Mouse (Mus musculus) hindbrain, embryonic 11.5 days (tissue): Measurements from ENCODE around the gene Gm44511. TPM values are rescaled to one million over a fixed set of nuclear protein-coding genes. Genes with fewer than 3 reads are reported as not detected.
"Not testable (repeated sequence)": the region's sequence is repeated elsewhere in the genome, so short reads cannot be mapped to it uniquely, and the experiment has no call there.

Experiments used
- ATAC-seq: fragments of 200-750 bp; cut with Nextera tagmentation; 2 replicates; pipeline ENCODE4 v1.8.0; 2017; ENCODE audit warnings: mild to moderate bottlenecking, moderate TSS enrichment, moderate library complexity; ENCODE audit not compliant: low FRiP score
- DNase-seq: peaks from one replicate; pipeline ENCODE4 v3.0.0-alpha.2; 2015; ENCODE audit warnings: low spot score
- H3K27ac ChIP-seq: fragments of 300-500 bp; sonication (generic); 2 replicates; pipeline ENCODE4 v1.5.1; 2014; ENCODE audit warnings: mild to moderate bottlenecking, low read depth, low read length
- H3K27me3 ChIP-seq: fragments of 300-500 bp; sonication (generic); 2 replicates; pipeline ENCODE4 v1.6.1; 2014; ENCODE audit warnings: mild to moderate bottlenecking, low read length, moderate library complexity, mixed read lengths; ENCODE audit not compliant: control insufficient read depth, insufficient read depth
- H3K36me3 ChIP-seq: fragments of 300-500 bp; sonication (generic); 2 replicates; pipeline ENCODE4 v1.6.1; 2014; ENCODE audit warnings: mild to moderate bottlenecking, low read length, moderate library complexity, mixed read lengths; ENCODE audit not compliant: control insufficient read depth, insufficient read depth
- H3K4me1 ChIP-seq: fragments of 300-500 bp; sonication (generic); replicated peaks from 2 replicates; pipeline ENCODE4 v1.6.1; 2014; ENCODE audit warnings: low read length, mixed read lengths; ENCODE audit not compliant: control insufficient read depth, insufficient read depth
- H3K4me2 ChIP-seq: fragments of 300-500 bp; sonication (generic); replicated peaks from 2 replicates; pipeline ENCODE4 v1.6.1; 2014; ENCODE audit warnings: mild to moderate bottlenecking, low read depth, low read length
- H3K4me3 ChIP-seq: fragments of 300-500 bp; sonication (generic); 2 replicates; pipeline ENCODE4 v1.5.1; 2014; ENCODE audit warnings: low read depth, low read length
- H3K9ac ChIP-seq: fragments of 300-500 bp; sonication (generic); 2 replicates; pipeline ENCODE4 v1.6.1; 2014; ENCODE audit warnings: low read depth, low read length
- H3K9me3 ChIP-seq: fragments of 300-500 bp; sonication (generic); 2 replicates; pipeline ENCODE4 v1.6.1; 2016; ENCODE audit warnings: low read length; ENCODE audit not compliant: control insufficient read depth
- WGBS: fragments of 180-500 bp; shearing (Covaris S2); extraction: QIAGEN DNeasy Blood & Tissue Kit; methylation state at CpG from one replicate; pipeline ENCODE4 v1.1.7; 2014; 5-methylcytosine and 5-hydroxymethylcytosine counted together
- polyA plus RNA-seq: library from polyadenylated mRNA; unstranded; fragments of >200 nt; fragmentation: Nextera tagmentation; extraction: Ambion mirVana; gene quantifications from 2 replicates; pipeline ENCODE4 v1.2.1, GENCODE M21; 2014

Gm44511 gene
- polyA plus RNA-seq, 1 experiment from 2014 or later: not detected

DNA sequence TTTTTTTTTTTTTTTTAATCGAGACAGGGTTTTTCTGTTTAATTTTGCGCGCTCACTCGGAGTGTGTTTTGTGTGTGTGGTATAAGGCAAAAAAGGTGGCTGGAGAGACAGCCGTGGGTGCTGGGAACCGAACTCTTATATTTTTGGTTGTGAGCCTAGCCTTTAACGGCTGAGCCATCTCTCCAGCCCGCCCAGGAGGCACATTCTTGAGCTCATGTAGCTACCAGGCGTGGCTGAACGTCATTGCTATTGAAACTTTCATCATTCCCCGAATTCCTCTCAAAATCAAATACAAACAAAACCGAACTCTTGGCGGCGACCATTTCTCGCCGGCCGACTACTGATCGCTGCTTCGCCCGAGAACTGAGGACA, 27.4 kb downstream of the Gm44511 start:
- 1% methylated on average over 20 of the region's 20 CpGs for WGBS

DNA sequence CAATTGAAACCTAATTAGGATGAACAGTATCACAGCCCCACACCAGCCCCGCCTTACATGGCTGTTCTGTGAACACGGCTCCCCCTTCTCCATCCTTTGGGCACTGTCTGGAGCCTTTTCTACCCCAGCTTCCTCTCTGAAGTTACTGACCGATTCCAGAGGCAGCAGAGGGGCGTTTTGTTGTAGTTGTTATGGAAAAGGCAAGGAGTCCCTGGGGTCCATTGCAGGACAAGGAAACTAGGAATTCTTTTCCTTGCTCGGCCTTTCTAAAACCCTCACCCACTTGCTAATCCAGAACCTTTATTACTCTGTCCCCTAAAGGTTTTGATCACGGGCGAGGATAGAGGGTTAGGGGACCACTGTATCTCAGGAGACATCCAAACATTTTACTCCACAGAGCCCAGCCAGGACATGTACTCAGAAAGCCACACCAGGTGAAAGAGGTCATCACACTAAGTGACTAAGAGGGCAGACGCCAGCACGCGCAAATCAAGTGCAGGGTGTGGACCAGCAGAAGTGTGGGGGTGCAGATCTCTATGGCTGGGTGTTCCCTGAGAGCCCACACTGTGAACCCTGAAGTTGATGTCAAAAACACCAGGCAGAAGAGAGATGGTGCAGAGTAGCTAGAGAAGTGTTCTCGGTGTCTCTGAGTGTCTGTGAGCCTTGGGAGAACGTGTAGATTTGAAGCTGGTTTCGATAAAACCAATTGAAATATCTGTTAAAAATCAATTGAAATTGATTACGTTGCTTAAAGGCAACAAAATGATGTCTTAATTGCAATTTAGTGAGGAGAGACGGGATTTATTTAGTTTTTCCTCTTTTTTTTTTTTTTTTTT, 28.0 kb downstream of the Gm44511 start:
- Histone ChIP-seq H3K4me3 (peak overlapping the region; percentile 61), H3K4me1 (no peaks in the 10 kb centered on the region), H3K36me3 (no peaks in the 10 kb centered on the region), H3K4me2 (peak overlapping the region; percentile 48), H3K27ac (no peak overlapping the region), H3K9ac (0 out of 2 replicates have a peak overlapping the region, but pooled peaks have one; percentile 21), H3K27me3 (no peaks in the 10 kb centered on the region), H3K9me3 (no peaks in the 10 kb centered on the region)
- ATAC-seq: no peak
- WGBS: 9% methylated on average over 15 of the region's 15 CpGs
- DNase-seq: peak; percentile 52

More for the DNA sequence above, 27.4 kb downstream of the Gm44511 start:
- Histone ChIP-seq H3K27ac (0 out of 2 replicates have a peak overlapping the region, but pooled peaks have one; percentile 24), H3K4me3 (peak overlapping the region; percentile 61), H3K4me2 (peak overlapping the region; percentile 37), H3K9ac (peak overlapping the region; percentile 64)
- not testable (repeated sequence) for H3K36me3 ChIP-seq, H3K27me3 ChIP-seq, H3K4me1 ChIP-seq, H3K9me3 ChIP-seq
- ATAC-seq (peak; percentile 51), DNase-seq (peak; percentile 89)

GRCm38 (mm10) chr6:128797185-128797905, 28.8 kb downstream of the Gm44511 start:
- Histone ChIP-seq H3K4me2 (peak overlapping the region; percentile 48; the same call in 1 of the 2 replicates), H3K36me3 (no peaks in the 10 kb centered on the region), H3K4me1 (no peaks in the 10 kb centered on the region), H3K4me3 (0 out of 2 replicates have a peak overlapping the region, but pooled peaks have one; percentile 61), H3K9ac (no peak overlapping the region), H3K27ac (no peak overlapping the region), H3K9me3 (no peaks in the 10 kb centered on the region), H3K27me3 (no peaks in the 10 kb centered on the region)
- ATAC-seq (no peak), DNase-seq (no peak)
- WGBS: 83% methylated on average over 12 of the region's 12 CpGs

DNA sequence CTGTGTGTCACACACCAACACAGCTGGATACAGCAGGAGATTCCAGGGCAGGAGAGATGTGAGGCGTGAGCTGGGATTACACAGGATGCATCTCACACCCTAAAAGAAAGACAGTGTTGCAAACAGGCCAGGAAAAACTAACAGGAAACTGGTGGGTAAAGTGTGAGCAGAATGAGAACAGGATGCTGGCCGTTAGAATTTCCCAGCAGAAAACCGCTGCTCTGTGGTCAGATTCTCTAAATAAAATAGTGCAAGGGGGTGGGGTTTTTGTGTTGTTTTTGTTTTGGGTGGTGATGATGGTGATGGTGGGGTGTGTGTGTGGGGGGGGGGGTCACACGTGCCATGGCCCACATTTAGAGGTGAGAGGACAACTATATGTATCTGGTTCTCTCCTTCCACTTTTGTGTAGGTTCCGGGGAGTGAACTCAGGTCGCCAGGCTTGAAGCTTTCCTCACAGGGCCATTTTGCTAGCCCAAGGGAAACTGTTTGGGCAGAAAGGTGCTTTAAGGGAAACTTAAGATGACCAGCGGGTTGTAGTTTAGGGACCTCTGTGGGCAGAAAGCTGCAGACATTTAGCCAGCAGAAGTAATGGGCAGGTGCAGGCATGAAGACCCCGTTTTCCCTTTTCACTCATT, 29.7 kb downstream of the Gm44511 start:
- H3K4me2 ChIP-seq: no peak overlapping the region
- WGBS: 75% methylated on average over 8 of the region's 8 CpGs
- H3K27ac ChIP-seq: no peak overlapping the region
- H3K4me1 ChIP-seq: no peaks in the 10 kb centered on the region
- no peaks in the 10 kb centered on the region for H3K36me3 ChIP-seq
- H3K27me3 ChIP-seq: no peaks in the 10 kb centered on the region
- no peak overlapping the region for H3K9ac ChIP-seq
- DNase-seq: no peak
- ATAC-seq: no peak
- H3K9me3 ChIP-seq: no peaks in the 10 kb centered on the region
- no peak overlapping the region for H3K4me3 ChIP-seq

DNA sequence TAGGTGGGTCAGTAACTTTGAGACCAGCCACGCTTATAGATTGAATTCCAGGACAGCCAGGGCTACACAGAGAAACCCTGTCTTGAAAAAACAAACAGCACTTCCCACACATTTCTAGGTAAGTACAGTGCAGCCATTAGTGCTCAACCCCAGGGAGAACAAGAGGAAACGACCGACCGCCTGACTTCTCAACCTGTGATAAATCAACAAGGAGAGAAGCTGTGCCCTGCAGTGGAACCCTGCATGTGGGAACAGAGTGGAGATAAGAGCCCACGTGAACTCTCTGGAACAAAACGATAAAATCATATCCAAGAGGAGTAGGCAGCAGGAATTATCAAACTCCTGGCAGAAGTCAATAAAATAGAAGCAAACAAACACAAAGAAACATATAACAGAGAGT, 32.4 kb downstream of the Gm44511 start:
- 62% methylated on average over 6 of the region's 6 CpGs for WGBS
- Histone ChIP-seq H3K9me3 (no peaks in the 10 kb centered on the region), H3K4me2 (no peak overlapping the region), H3K27ac (no peak overlapping the region), H3K9ac (no peak overlapping the region), H3K36me3 (no peaks in the 10 kb centered on the region), H3K4me3 (no peak overlapping the region), H3K27me3 (no peaks in the 10 kb centered on the region), H3K4me1 (no peaks in the 10 kb centered on the region)
- ATAC-seq: no peak
- no peak for DNase-seq

GRCm38 (mm10) chr6:128790491-128790994, 35.6 kb downstream of the Gm44511 start:
- H3K4me3 ChIP-seq, H3K27ac ChIP-seq, H3K9me3 ChIP-seq, H3K9ac ChIP-seq, H3K4me2 ChIP-seq, H3K4me1 ChIP-seq, ATAC-seq, H3K27me3 ChIP-seq, DNase-seq, H3K36me3 ChIP-seq: not testable (repeated sequence)
- WGBS: 86% methylated on average over 4 of the region's 4 CpGs

- H3K9me3 ChIP-seq: no peaks in the 10 kb centered on the region
- no peak within 1 kb of the TSS for H3K4me3 ChIP-seq
- no peaks in the 10 kb centered on the region for H3K4me1 ChIP-seq
- 91% methylated on average over 2 of the region's 2 CpGs for WGBS
- no peak within 1 kb of the TSS for H3K27ac ChIP-seq
- no peaks in the 10 kb centered on the region for H3K36me3 ChIP-seq
- H3K9ac ChIP-seq: no peak within 1 kb of the TSS
- ATAC-seq (no peak), DNase-seq (no peak)
- no peak within 1 kb of the TSS for H3K4me2 ChIP-seq
- H3K27me3 ChIP-seq: no peaks in the 10 kb centered on the region
Measured at GRCm38 (mm10) chr6:128789115-128789514, 37.0 kb downstream of the Gm44511 start, which contains the start of gene Klrb1c. Klrb1c (minus strand) TSS chr6:128789215.

DNA sequence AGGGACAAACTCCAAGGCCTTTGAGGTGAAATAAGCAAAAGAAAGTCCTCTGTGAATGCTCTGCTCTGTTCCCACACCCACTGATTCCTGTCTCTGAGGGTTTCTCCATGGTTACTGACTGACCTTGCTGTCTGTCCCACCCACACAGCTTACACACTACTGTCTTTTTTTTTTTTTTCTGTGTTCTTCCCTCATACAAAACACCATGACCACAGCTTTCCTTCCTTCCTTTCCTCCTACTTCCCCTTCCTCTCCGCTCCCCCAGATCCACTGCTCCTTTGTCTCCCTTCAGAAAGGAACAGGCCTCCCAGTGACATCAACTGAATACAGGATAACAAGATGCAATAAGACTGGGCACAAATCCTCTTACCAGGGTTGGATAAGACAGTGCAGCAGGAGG, 37.6 kb downstream of the Gm44511 start:
- Histone ChIP-seq H3K4me1 (no peaks in the 10 kb centered on the region), H3K36me3 (no peaks in the 10 kb centered on the region), H3K4me2 (no peak overlapping the region), H3K27ac (no peak overlapping the region), H3K9ac (no peak overlapping the region), H3K9me3 (no peaks in the 10 kb centered on the region), H3K27me3 (no peaks in the 10 kb centered on the region), H3K4me3 (no peak overlapping the region)
- no peak for DNase-seq
- ATAC-seq: no peak
- WGBS: 82% methylated on average over 1 of the region's 1 CpGs
